Mouse (Mus musculus) embryo, embryonic 11 days (tissue): ENCODE results near the gene Tldc2.

Experiments used
- DNase-seq: peaks from one replicate; pipeline ENCODE4 v3.0.0-alpha.2; 2015

The Tldc2 gene

GRCm38 (mm10) chr2:157063241-157063700, 23.6 kb upstream of the Tldc2 start:
- DNase-seq = no peak

- no peak for DNase-seq
Observed at GRCm38 (mm10) chr2:157064136-157064535, 22.7 kb upstream of the Tldc2 start.

- DNase-seq = no peak
Observed at GRCm38 (mm10) chr2:157064978-157065878, 21.6 kb upstream of the Tldc2 start.

GRCm38 (mm10) chr2:157065879-157066226, 21.0 kb upstream of the Tldc2 start:
- DNase-seq = no peak

- DNase-seq = no peak
Observed at GRCm38 (mm10) chr2:157066731-157067430, 20.0 kb upstream of the Tldc2 start.

GRCm38 (mm10) chr2:157068701-157069354, 18.0 kb upstream of the Tldc2 start:
- DNase-seq = no peak

- DNase-seq = no peak
Observed at GRCm38 (mm10) chr2:157069355-157069735, 17.5 kb upstream of the Tldc2 start.

- DNase-seq = no peak
Observed at GRCm38 (mm10) chr2:157069755-157070315, 17.0 kb upstream of the Tldc2 start.

GRCm38 (mm10) chr2:157070365-157070764, 16.5 kb upstream of the Tldc2 start:
- no peak for DNase-seq

- DNase-seq = no peak
Observed at GRCm38 (mm10) chr2:157071556-157071955, 15.3 kb upstream of the Tldc2 start.

- DNase-seq = no peak
Observed at GRCm38 (mm10) chr2:157072316-157072990, 14.4 kb upstream of the Tldc2 start.

GRCm38 (mm10) chr2:157073378-157074052, 13.3 kb upstream of the Tldc2 start:
- no peak for DNase-seq

GRCm38 (mm10) chr2:157074186-157074724, 12.6 kb upstream of the Tldc2 start:
- no peak for DNase-seq

GRCm38 (mm10) chr2:157074772-157075171, 12.1 kb upstream of the Tldc2 start:
- DNase-seq = no peak

GRCm38 (mm10) chr2:157075226-157075625, 11.6 kb upstream of the Tldc2 start:
- DNase-seq = no peak

GRCm38 (mm10) chr2:157075685-157076084, 11.2 kb upstream of the Tldc2 start:
- DNase-seq = no peak

- DNase-seq = no peak
Observed at GRCm38 (mm10) chr2:157076585-157076984, 10.3 kb upstream of the Tldc2 start.

GRCm38 (mm10) chr2:157077160-157077559, 9.7 kb upstream of the Tldc2 start:
- DNase-seq = no peak

GRCm38 (mm10) chr2:157077641-157078058, 9.2 kb upstream of the Tldc2 start:
- peak; percentile 78 for DNase-seq

- DNase-seq = peak; percentile 46
Observed at GRCm38 (mm10) chr2:157078059-157078792, 8.6 kb upstream of the Tldc2 start.
